In the genomic region with DNA sequence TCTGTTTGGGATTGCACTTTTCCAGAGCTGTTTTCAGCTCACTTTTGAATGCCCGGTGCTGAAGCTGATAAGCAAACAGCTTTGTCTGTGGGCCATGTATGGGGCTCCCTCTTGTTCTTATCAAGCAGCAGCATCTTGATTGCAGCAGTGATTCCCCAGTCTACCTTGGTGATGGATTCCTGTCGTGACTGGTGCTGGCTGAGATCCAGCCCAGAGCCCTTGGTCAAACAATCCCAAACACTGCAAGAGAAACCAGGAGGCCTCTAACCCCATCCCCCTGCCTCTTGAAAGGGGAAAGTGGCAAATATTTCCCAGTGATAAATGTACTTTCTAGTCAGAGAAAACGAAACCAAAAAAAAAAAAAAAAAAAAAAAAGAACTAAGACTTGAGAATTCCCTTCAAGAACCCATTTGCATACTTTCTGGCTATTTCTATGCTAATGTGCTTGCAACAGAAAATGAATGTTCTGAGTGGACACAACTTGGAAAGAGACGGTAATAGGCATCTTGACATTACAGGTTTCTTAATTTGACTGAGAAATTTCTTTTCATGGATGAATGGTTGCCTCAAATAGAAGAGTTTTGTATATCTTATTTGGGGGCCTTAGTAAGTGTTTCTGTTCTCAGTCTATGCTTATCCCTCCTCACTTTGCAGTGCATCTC, we compare ENCODE assay signal across 11 mouse cellular contexts. TPM values are rescaled to one million over a fixed set of nuclear protein-coding genes. Genes with fewer than 3 reads are reported as not detected.
DNase-seq lines count a peak whose midpoint lies in the region; TF ChIP-seq lines count a peak whose summit lies in the region.
"Had no signal": no experiment of that assay in that cellular context is flagged by ENCODE, and none has a peak within 500 bp of the region (broad histone marks: within the 10 kb centered on the region; RNA-seq: fewer than 3 reads in every experiment).

No protein-coding gene starts in this region.

- no peaks in the 10 kb centered on the region for H3K36me3 ChIP-seq in spleen, adult 2 months (ENCODE audit: control insufficient read depth, insufficient read depth, low read length)
- H3K36me3 ChIP-seq in thymus, adult 2 months (ENCODE audit: control insufficient read depth, insufficient read depth, low read length), result no peaks in the 10 kb centered on the region
- H3K36me3 ChIP-seq: intestine, embryonic 15.5 days had no signal

- DNase-seq in adrenal gland, adult (ENCODE audit: inconsistent age in 2 of 2, low spot score in 1 of 2), result peak; percentile 59 to 82
- DNase-seq in adrenal gland, postnatal 4 days (ENCODE audit: low spot score in 2 of 2), result no peak
- no peak for DNase-seq in spleen, adult 2 months (ENCODE audit: low read depth in 1 of 2, low spot score in 2 of 2)
- DNase-seq in spleen, postnatal 36 days (ENCODE audit: low spot score in 2 of 2), result no peak
- peak; percentile 22 for DNase-seq in kidney, adult 9 months
- peak; percentile 36 for DNase-seq in yolk sac, embryonic 10.5 days (ENCODE audit: low spot score)
- no peak for DNase-seq in thymus, adult 2 months
- no peak for DNase-seq in gastrocnemius, postnatal 4 days (ENCODE audit: low spot score in 2 of 2)
- DNase-seq: heart, adult 18-20 months; right cerebral cortex, postnatal 14 days had no signal

- 0 out of 2 replicates have a peak overlapping the region, but pooled peaks have one; percentile 13 for H3K4me3 ChIP-seq in spleen, adult 2 months (ENCODE audit: extremely low read depth, insufficient read depth, insufficient read length)
- no peak overlapping the region for H3K4me3 ChIP-seq in thymus, adult 2 months (ENCODE audit: control insufficient read depth, insufficient read depth, low read length)
- H3K4me3 ChIP-seq: intestine, embryonic 15.5 days had no signal

- TF ChIP-seq CTCF in spleen, adult 2 months (IDR thresholded peaks at IDR 0.05; ENCODE audit: extremely low read depth, insufficient read depth, insufficient read length, insufficient replicate concordance), result no peak
- no peak for TF ChIP-seq CTCF in thymus, adult 2 months (IDR thresholded peaks at IDR 0.05; ENCODE audit: borderline replicate concordance, control insufficient read depth, extremely low read depth, insufficient read depth, low read length, poor library complexity)

- 16% methylated on average over 4 of the region's 4 CpGs for WGBS in spleen, adult 2 months
- 32% methylated on average over 4 of the region's 4 CpGs for WGBS in thymus, adult 2 months

- peak overlapping the region; percentile 60 for H3K27ac ChIP-seq in spleen, adult 2 months (ENCODE audit: insufficient read depth, low read length)
- no peak overlapping the region for H3K27ac ChIP-seq in thymus, adult 2 months (ENCODE audit: control insufficient read depth, insufficient read depth, low read length)
- H3K27ac ChIP-seq: intestine, embryonic 15.5 days had no signal

- no peaks in the 10 kb centered on the region for H3K27me3 ChIP-seq in spleen, adult 2 months (ENCODE audit: control insufficient read depth, insufficient read depth, low read length)
- H3K27me3 ChIP-seq in thymus, adult 2 months (ENCODE audit: control insufficient read depth, insufficient read depth, low read length), result no peaks in the 10 kb centered on the region
- H3K27me3 ChIP-seq: intestine, embryonic 15.5 days had no signal

- TF ChIP-seq POLR2A in spleen, adult 2 months (IDR thresholded peaks at IDR 0.05; ENCODE audit: low read depth, low read length), result no peak
- TF ChIP-seq POLR2A in thymus, adult 2 months (IDR thresholded peaks at IDR 0.05; ENCODE audit: control insufficient read depth, extremely low read depth, insufficient read depth, low read length, poor library complexity), result no peak

- H3K4me1 ChIP-seq in spleen, adult 2 months (ENCODE audit: control insufficient read depth, insufficient read depth, insufficient read length), result peaks cover 12% of the 10 kb centered on the region; the same call in 1 of the 2 replicates
- peaks cover 3% of the 10 kb centered on the region; the same call in 1 of the 2 replicates for H3K4me1 ChIP-seq in thymus, adult 2 months (replicated peaks; ENCODE audit: control insufficient read depth, insufficient read depth, low read length)

RNA-seq across cellular contexts. Expression of a gene that starts 40.0 kb away (rescaled TPM):
- total RNA-seq in adrenal gland, postnatal 4 days (2021), result 100 to 1,000 TPM; 148 to 149 TPM
- 5.4 and 7.3 TPM in 2 replicates for polyA plus RNA-seq in spleen, adult 2 months (2012; rRNA removed)
- 2.9 and 3.5 TPM in 2 replicates for polyA plus RNA-seq in thymus, adult 2 months (2012; rRNA removed)
- 10 to 100 TPM; 10.4 to 11.7 TPM for total RNA-seq in gastrocnemius, postnatal 4 days (2021)

Comparison
In these comparisons a context has a peak if more than half of its experiments do, and no peak if none do; other contexts are left out.
1. DNase-seq: peak in adrenal gland, adult (2 of 2), kidney, adult 9 months (single experiment) and yolk sac, embryonic 10.5 days (single experiment); none in adrenal gland, postnatal 4 days (0 of 2), spleen, adult 2 months (0 of 2), spleen, postnatal 36 days (0 of 2), thymus, adult 2 months (single experiment) and gastrocnemius, postnatal 4 days (0 of 2).
2. RNA of a gene that starts 40.0 kb away (total RNA-seq): 148 to 149 TPM in adrenal gland, postnatal 4 days; 10.4 to 11.7 TPM in gastrocnemius, postnatal 4 days; every median in the first group is over 10 times any median in the second.